Mouse (Mus musculus) left cerebral cortex, postnatal 36 days (tissue): ENCODE data around the gene L3mbtl3. TPM values are rescaled to one million over a fixed set of nuclear protein-coding genes. Genes with fewer than 3 reads are reported as not detected.

Experiments
- DNase-seq, 2 experiments: peaks; one replicate each; pipeline ENCODE4 v3.0.0; 2021 to 2022; ENCODE audit warnings: low spot score in 2 of 2, mixed read lengths in 1 of 2
- intact Hi-C: fragments of 180-260 bp; cut with DNase I; formaldehyde crosslinking; loops from one replicate; pipeline ENCODE4 v1.15.1; 2025
- microRNA-seq: library from miRNA; unstranded; fragments of <30 nt; microRNA quantifications from one replicate; pipeline ENCODE4 v1.2.0, GENCODE M21; 2022
- total RNA-seq, 2 experiments: library from RNA; stranded (reverse); gene quantifications; 2 replicates each; pipeline ENCODE4 v1.2.3; 2021

Gene L3mbtl3
- total RNA-seq, 2 experiments from 2014 or later, result 27.1 to 27.7 TPM

DNA sequence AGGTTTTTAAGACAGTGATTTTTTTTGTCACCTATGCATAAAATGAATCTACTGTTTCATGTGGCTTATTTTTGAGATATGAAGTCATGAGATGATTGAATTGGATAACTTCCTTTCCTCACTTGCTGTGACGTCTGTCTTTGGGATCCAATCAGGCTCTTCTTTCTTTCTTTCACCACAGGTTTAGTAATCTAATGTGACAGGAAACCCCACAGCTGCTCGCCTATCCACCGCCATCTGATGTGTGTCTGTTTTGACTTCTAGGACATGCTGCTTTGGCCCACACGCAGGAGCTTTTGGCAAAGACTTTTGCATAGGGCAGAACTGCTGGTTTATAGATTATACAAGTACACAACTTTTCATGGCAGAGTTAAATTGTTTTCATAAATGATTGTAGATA is 115.9 kb downstream of the L3mbtl3 start:
- DNase-seq, result no peak
- intact Hi-C loops, result no loop called here

DNA sequence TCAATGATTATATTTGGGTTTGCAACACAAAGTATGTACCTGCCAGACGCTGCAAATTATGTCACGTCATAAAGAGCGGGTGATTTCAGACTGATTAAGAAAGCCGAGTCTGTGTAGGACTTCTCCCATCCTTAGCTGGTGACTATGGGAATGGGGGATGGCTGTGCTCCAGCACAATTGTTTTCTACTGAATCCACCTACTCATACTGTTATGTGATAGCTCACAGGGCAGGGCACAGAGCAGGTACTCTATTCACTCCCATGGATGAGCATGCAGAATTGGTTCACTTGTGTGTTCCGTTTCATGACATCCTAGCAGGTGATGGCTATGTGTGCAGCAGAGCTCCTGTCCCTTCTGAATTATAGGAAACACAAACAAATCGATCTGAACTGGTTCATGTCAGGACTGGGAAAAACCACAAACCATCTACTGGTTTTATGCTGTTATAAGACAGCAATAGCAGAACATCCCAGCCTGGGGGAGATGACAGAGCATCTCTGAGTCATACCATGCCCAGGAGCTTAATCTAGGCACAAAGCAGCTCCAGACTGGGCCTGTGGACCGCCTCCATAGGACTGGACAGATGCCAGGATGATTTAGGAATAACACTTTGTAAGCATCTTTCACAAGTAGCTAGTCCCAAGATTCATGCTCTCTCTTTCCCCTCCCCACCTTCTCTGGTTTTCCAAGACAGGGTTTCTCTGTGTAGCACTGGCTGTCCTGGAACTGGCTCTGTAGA is 126.2 kb downstream of the L3mbtl3 start:
- intact Hi-C loops, result loop anchor here (5.0 kb wide), 1 partner anchor 87 kb away; no protein-coding TSS in a partner anchor
- peak; percentile 58 to 59 for DNase-seq

DNA sequence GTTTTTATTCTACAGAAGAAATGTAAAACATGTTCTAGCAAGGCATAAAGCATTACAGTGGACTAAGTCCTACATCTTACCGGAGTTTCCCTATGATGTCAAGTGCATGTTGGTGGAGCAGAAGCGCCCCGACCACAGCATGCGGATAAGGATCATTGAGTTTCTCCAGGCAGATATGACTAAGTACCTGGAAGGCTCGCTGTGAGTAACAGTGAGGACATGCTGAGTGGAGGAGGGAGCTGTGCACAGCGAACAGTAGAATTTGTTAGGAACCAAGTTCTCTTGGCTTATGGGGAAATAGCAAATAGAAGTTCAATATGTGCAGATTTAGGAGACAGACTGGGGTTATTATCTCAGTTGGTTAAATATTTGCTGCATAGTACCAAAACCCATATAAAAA is 131.3 kb downstream of the L3mbtl3 start:
- intact Hi-C loops, result no loop called here
- no peak for DNase-seq

DNA sequence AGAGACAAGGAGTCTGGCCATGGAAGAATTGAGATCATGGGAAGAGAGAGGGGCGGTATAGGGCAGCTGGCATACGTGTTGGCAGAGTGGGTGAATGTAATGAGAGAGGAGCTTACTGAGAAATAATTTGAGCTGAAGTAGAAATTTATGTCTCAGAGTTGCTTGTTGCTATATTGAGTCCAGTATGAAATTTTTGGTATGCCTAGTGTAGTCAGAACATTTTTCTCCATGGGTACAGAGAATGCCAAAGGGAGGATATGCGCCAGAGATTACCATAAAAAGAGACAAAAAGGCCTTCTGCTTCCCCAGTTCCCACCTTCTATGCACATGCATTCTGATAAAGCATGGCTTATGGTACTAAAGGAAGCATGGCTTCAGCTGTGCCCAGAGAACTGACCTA is 132.6 kb downstream of the L3mbtl3 start:
- intact Hi-C loops, result no loop called here

DNA sequence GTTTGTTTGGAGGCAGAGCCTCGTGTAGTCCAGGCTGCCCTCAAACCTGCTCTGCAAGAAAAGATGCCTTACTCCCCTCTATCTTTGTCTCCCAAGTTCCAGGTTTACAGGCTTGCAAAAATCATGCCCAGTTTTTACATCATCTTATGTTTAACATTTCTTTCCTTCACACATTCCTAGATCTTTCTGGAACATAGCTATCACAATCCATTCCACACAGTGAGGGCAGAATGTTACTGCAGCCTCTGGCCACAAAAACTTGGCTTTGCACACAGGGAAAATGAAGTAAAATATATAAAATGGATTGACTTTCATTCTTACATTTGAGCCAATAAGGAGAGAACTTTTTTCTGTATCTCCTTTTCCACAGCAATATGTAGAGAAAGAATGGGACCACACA is 136.7 kb downstream of the L3mbtl3 start:
- DNase-seq, result no peak
- intact Hi-C loops, result no loop called here

More for the DNA sequence above, 132.6 kb downstream of the L3mbtl3 start:
- peak in 1 of 2 experiments; percentile 32 for DNase-seq

DNA sequence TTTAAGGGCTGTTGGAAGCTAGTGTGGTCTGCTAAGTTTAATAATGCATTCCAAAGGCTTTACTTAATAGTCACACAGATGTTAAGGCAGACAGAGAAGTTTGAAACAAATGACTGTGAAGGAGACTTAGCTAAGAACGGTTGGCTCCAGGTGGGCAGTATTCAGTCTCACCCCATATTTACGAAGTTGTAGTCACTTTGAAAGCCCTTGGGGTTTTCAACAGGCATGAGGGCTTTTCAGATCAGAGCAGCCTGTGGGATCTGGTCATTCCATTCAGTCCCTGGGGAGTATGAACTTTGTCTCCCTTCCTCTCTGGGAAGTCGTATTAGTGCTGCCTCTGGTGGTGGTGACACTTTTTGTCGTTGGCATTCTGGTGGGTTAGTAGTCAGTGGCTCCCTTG is 137.2 kb downstream of the L3mbtl3 start:
- intact Hi-C loops, result no loop called here
- no peak for DNase-seq

DNA sequence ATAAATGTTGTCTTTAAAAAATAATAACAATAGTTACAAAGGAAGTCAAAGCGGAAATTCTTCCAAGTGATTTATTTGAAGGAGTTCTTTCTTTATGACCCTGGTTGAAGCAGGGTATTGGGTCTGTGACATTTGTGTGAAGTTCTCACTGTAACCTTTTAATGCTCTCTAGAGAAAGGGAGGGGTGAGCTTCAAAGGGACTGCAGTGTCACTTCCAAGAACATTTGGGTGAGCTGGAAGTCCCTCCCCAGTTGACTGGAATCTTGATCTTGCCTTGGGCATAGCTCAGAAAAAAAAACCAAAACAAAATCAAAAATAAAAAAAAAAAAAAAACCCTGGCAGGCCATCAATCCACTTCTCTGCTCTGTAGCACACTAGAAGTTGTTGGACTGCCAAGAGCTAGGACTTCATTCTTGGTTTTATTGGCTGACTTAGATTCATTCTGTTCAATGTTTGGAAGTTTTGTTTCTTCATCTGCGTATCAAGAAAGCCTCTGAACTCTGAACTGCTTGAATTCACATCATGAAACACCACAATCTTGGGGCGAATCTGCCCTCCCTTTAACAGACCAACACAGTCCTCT is 143.6 kb downstream of the L3mbtl3 start:
- intact Hi-C loops, result no loop called here
- no peak for DNase-seq

DNA sequence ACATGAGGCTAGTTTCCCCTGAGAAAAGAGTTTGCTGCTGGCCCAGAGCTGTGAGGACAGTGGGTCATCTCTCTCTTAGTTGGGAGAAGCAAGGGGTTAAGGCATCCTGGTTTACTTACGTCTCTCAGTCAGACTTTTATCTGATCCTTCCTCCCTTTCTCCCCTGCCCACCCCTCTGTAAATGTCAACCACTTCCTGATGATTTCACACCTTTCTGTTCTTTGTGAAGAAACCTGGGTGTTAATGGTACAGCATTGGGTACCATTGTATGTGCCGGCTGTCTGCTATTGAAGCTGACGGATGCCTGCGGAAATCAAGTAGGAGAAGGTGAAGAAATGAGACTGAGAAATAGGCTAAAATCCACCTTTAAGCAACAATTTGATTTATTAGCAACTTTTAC is 146.3 kb downstream of the L3mbtl3 start, which contains the start of gene Samd3:
Gene Samd3 (plus strand): TSS at position 220 of the 400 bp plus-strand sequence.
- no peak for DNase-seq
- intact Hi-C loops, result no loop called here

DNA sequence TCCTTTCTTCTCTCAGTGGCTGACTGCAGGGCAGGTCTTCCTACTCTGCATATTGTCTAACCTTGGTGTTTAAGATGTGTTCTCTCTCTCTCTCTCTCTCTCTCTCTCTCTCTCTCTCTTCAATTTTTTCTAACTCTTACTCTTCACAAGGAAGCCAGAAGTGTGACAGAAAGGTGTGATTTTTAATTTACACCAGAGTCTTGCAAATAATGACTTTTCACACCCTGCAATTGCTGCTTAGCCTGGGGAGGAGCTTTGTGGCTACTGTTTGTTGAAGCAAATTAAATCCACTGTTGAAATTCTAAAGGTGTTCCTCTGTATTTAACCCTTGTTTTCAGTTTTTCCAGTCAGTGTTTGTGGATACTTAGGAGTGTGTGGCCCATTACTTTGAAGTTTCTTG is 147.6 kb downstream of the L3mbtl3 start:
- no peak for DNase-seq

DNA sequence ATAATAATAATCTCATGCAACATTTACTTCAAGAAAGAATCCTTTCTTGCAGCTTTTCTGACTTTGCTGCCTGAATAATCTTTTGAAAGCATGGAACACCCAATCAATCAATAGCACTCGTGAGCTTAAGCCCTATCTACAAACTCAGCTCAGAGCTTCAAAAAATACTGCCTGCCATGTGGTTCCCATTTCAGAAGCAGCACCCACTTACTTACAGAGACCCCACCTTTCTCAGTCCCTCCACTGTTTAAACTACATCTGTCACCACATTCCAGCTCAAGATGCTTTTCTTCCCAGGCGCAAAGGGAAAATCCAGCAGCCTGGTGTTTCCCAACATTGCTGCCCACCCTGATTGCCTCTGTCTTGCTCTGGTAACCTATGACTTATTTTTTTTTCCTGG is 149.0 kb downstream of the L3mbtl3 start:
- intact Hi-C loops, result no loop called here
- DNase-seq, result no peak

More for the DNA sequence above, 147.6 kb downstream of the L3mbtl3 start:
- intact Hi-C loops, result no loop called here

DNA sequence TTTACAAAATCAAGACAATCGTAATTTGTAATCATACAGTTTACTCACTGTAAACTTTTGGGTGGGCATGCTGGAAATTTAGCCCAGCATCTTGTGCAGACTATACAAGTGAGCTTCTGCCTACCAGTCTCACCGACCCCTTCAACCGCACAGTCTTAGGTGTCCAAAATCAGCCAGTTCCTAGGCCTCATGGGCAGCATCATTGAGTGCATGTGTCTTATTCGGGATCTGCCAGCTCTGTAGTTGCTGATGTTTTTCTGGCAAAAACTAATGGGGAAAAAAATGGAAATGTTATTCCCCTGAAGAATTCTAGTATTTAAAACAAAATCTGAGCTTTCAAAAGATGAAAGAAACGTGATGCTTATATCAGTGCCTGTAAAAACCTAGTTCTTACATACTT is 149.5 kb downstream of the L3mbtl3 start:
- DNase-seq, result no peak
- intact Hi-C loops, result no loop called here

Small RNA genes within 50 kb of the gene (microRNA-seq; reads per million reads assigned to microRNA genes)
- gene Gm27754, result not detected

Other genes with a start within 250 kb of the L3mbtl3 start
- 1 to 10 TPM; 3.3 to 3.9 TPM for gene Samd3, start 146.3 kb downstream of the L3mbtl3 start, total RNA-seq